Mouse (Mus musculus): ENCODE results near the gene Banp. TPM values are rescaled to one million over a fixed set of nuclear protein-coding genes. Genes with fewer than 3 reads are reported as not detected.

The Banp gene
- 50.7 and 53.0 TPM in 2 replicates for polyA plus RNA-seq (2015; fragmentation: Nextera tagmentation; extraction: Ambion mirVana)

DNA sequence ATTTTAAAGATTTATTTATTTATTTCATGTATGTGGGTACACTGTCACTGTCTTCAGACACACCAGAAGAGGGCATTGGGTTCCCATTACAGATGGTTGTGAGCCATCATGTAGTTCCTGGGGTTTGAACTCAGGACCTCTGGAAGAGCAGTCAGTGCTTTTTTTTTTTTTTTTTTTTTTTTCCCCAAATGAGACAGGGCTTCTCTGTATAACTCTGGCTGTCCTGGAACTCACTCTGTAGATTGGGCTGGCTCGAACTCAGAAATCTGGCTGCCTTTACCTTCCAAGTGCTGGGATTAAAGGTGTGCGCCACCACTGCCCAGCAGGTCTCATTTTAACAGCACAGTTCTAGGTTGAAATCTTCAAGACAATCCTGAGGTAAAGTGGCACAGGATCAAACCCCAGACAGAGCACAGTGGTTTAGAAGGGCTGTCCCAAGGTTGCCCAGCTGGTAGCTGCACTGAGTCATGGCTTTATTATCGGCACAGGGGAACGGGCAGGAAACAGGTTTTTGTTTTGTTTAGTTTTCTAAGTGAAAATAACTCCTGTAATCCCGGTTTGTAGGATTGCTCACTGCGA lies at the start of gene Banp:
Gene Banp (plus strand): TSS at position 529 of the 579 bp plus-strand sequence.
- peaks cover 3% of the 10 kb centered on the region; the same call in 1 of the 2 replicates for H3K36me3 ChIP-seq (ENCODE audit: control insufficient read depth, insufficient read depth, low read length)
- peaks cover 35% of the 10 kb centered on the region for H3K4me1 ChIP-seq (replicated peaks; ENCODE audit: control insufficient read depth, insufficient read depth, low read length)
- H3K4me3 ChIP-seq (ENCODE audit: low read length): peak within 1 kb of the TSS; percentile 86
- ATAC-seq (ENCODE audit: low read depth): no peak
- peak within 1 kb of the TSS; percentile 98 for H3K27ac ChIP-seq (ENCODE audit: low read length)
- H3K4me2 ChIP-seq (ENCODE audit: low read depth, low read length): peak within 1 kb of the TSS; percentile 83
- H3K9ac ChIP-seq (ENCODE audit: low read length): peak within 1 kb of the TSS; percentile 97
- 51% methylated on average over 6 of the region's 6 CpGs for WGBS
- no peaks in the 10 kb centered on the region for H3K9me3 ChIP-seq (ENCODE audit: control insufficient read depth, low read length)
- no peaks in the 10 kb centered on the region for H3K27me3 ChIP-seq (ENCODE audit: control insufficient read depth, insufficient read depth, low read depth, low read length)

DNA sequence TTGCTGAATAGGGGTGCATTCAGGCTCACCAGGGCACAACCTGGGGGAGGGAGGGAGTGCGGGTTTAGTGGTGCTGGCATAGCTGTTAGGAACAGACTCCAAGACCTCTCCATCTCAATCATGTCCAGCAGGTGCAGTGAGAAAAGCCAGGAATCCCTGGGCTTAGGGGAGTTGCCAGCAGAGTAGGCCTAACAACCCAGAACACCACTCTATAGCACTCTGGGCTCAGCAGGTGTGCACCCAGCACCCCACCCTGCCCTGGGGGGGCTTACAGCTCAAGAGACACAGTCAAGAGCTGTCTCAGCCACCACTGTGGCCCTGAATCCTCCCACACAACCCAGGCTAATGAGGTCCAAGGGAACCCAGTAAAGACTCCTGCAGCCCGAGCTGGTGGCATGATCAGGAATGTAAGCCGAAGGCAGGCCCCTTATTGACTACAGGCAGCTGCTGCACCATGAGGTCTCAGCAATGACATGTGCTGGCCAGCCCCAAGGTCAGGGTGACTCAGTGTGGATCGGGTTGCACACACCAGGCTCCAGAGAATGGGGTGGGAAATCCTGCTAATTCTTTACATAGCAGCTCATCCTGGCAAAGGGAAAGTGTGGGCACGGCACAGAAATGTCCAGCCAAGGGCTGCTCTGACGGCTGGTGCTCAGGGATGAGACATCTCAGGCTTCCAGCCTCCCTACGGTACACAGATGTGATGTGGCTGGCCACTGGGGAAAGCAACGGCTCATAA lies 47.9 kb upstream of the Banp start:
- WGBS: 49% methylated on average over 8 of the region's 8 CpGs
- H3K27me3 ChIP-seq (ENCODE audit: control insufficient read depth, insufficient read depth, low read depth, low read length): no peaks in the 10 kb centered on the region
- no peak overlapping the region for H3K9ac ChIP-seq (ENCODE audit: low read length)
- no peaks in the 10 kb centered on the region for H3K9me3 ChIP-seq (ENCODE audit: control insufficient read depth, low read length)
- H3K27ac ChIP-seq (ENCODE audit: low read length): no peak overlapping the region
- no peak overlapping the region for H3K4me3 ChIP-seq (ENCODE audit: low read length)
- ATAC-seq (ENCODE audit: low read depth): no peak
- H3K4me2 ChIP-seq (ENCODE audit: low read depth, low read length): no peak overlapping the region
- peaks cover 36% of the 10 kb centered on the region for H3K4me1 ChIP-seq (replicated peaks; ENCODE audit: control insufficient read depth, insufficient read depth, low read length)
- H3K36me3 ChIP-seq (ENCODE audit: control insufficient read depth, insufficient read depth, low read length): no peaks in the 10 kb centered on the region

DNA sequence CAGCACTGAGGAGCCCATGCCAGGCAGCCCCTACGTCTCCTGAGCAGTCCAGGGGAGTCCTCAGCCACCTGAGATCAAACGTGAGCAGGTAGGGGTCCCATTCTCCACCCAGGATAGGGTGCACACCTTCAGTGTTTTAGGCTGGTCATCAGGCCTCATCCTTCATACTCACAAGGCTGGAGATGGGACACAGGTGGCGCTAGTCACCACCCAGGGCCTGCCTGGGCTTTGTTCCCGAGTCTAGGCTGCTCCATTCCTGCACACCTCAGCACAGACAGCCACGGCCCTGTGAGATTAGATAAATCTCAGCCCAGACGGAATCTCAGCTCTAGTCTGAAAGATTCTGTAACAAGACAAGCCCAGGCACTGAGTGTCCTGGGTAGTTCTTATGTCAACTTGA lies 45.6 kb upstream of the Banp start:
- Histone ChIP-seq H3K4me2 (ENCODE audit: low read depth, low read length) (no peak overlapping the region), H3K27ac (ENCODE audit: low read length) (no peak overlapping the region), H3K4me3 (ENCODE audit: low read length) (no peak overlapping the region), H3K36me3 (ENCODE audit: control insufficient read depth, insufficient read depth, low read length) (no peaks in the 10 kb centered on the region), H3K9me3 (ENCODE audit: control insufficient read depth, low read length) (no peaks in the 10 kb centered on the region), H3K27me3 (ENCODE audit: control insufficient read depth, insufficient read depth, low read depth, low read length) (no peaks in the 10 kb centered on the region), H3K4me1 (replicated peaks; ENCODE audit: control insufficient read depth, insufficient read depth, low read length) (peaks cover 27% of the 10 kb centered on the region), H3K9ac (ENCODE audit: low read length) (no peak overlapping the region)
- 54% methylated on average over 6 of the region's 6 CpGs for WGBS
- no peak for ATAC-seq (ENCODE audit: low read depth)

- ATAC-seq (ENCODE audit: low read depth): no peak
- Histone ChIP-seq H3K4me3 (ENCODE audit: low read length) (no peak overlapping the region), H3K4me1 (replicated peaks; ENCODE audit: control insufficient read depth, insufficient read depth, low read length) (peaks cover 31% of the 10 kb centered on the region), H3K9me3 (ENCODE audit: control insufficient read depth, low read length) (no peaks in the 10 kb centered on the region), H3K27ac (ENCODE audit: low read length) (no peak overlapping the region), H3K4me2 (ENCODE audit: low read depth, low read length) (no peak overlapping the region), H3K36me3 (ENCODE audit: control insufficient read depth, insufficient read depth, low read length) (no peaks in the 10 kb centered on the region), H3K27me3 (ENCODE audit: control insufficient read depth, insufficient read depth, low read depth, low read length) (0 out of 2 replicates have a peak, but pooled peaks cover 3% of the 10 kb centered on the region), H3K9ac (ENCODE audit: low read length) (peak overlapping the region; percentile 22; the same call in 1 of the 2 replicates)
- WGBS: 80% methylated on average over 9 of the region's 9 CpGs
Measured at GRCm38 (mm10) chr8:121904999-121905398, 44.6 kb upstream of the Banp start.

- ATAC-seq (ENCODE audit: low read depth): no peak
- H3K27ac ChIP-seq (ENCODE audit: low read length): no peak overlapping the region
- WGBS: 37% methylated on average over 1 of the region's 1 CpGs
- peak overlapping the region; percentile 77 for H3K4me3 ChIP-seq (ENCODE audit: low read length)
- H3K4me2 ChIP-seq (ENCODE audit: low read depth, low read length): peak overlapping the region; percentile 94; the same call in 1 of the 2 replicates
- no peaks in the 10 kb centered on the region for H3K9me3 ChIP-seq (ENCODE audit: control insufficient read depth, low read length)
- 0 out of 2 replicates have a peak, but pooled peaks cover 3% of the 10 kb centered on the region for H3K27me3 ChIP-seq (ENCODE audit: control insufficient read depth, insufficient read depth, low read depth, low read length)
- H3K36me3 ChIP-seq (ENCODE audit: control insufficient read depth, insufficient read depth, low read length): no peaks in the 10 kb centered on the region
- peak overlapping the region; percentile 5; the same call in 1 of the 2 replicates for H3K9ac ChIP-seq (ENCODE audit: low read length)
- peaks cover 31% of the 10 kb centered on the region for H3K4me1 ChIP-seq (replicated peaks; ENCODE audit: control insufficient read depth, insufficient read depth, low read length)
Measured at GRCm38 (mm10) chr8:121905420-121905819, 44.1 kb upstream of the Banp start.

GRCm38 (mm10) chr8:121905864-121906263 lies 43.7 kb upstream of the Banp start:
- 0 out of 2 replicates have a peak, but pooled peaks cover 3% of the 10 kb centered on the region for H3K27me3 ChIP-seq (ENCODE audit: control insufficient read depth, insufficient read depth, low read depth, low read length)
- peaks cover 31% of the 10 kb centered on the region for H3K4me1 ChIP-seq (replicated peaks; ENCODE audit: control insufficient read depth, insufficient read depth, low read length)
- no peaks in the 10 kb centered on the region for H3K9me3 ChIP-seq (ENCODE audit: control insufficient read depth, low read length)
- 6% methylated on average over 5 of the region's 5 CpGs for WGBS
- peak overlapping the region; percentile 94 for H3K4me2 ChIP-seq (ENCODE audit: low read depth, low read length)
- peak overlapping the region; percentile 5; the same call in 1 of the 2 replicates for H3K9ac ChIP-seq (ENCODE audit: low read length)
- no peaks in the 10 kb centered on the region for H3K36me3 ChIP-seq (ENCODE audit: control insufficient read depth, insufficient read depth, low read length)
- H3K27ac ChIP-seq (ENCODE audit: low read length): no peak overlapping the region
- no peak for ATAC-seq (ENCODE audit: low read depth)
- peak overlapping the region; percentile 77 for H3K4me3 ChIP-seq (ENCODE audit: low read length)

DNA sequence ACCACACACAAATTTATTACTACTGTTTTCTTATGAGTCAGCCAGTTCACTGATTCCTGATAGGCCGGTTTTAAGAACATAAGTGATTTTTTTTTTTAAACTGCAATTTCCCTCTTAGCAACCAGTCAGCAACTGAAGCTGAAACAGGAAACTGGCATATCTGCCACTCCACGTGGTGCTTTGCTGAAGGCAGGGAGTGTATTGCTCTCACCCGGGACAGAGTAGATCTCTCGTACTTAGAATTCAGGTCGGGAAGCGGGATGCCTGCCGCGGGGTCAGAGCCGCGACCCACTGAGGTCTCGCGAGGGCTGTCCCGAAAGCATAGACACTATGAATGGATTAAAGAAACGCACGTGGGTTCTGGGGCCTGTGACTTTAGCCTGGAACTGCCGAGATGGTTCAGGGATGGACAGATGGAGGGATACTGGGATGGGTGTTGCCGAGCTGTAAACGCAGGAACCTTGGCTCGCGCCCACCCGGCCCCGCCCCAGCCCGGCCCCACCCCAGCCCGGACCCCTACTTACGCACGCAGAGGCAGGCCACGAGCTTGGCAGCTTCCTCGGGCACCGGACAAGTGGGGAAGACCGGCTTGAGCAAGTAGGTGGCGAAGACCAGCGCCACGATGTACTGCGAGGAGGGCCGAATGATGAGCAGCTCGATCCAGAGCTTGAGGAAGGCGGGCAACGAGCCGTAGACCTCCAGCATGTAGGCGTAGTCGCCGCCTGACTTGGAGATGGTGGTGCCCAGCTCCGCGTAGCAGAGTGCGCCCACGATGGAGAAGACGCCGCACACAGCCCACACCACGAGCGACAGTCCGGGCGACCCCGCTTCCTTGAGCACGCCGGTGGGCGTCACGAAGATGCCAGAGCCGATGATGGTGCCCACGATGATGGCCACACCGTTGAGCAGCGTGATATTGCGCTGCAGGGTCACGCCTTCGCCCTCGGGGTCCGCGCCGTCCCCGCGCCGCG lies 42.7 kb upstream of the Banp start:
- Histone ChIP-seq H3K9ac (ENCODE audit: low read length) (peak overlapping the region; percentile 67), H3K27ac (ENCODE audit: low read length) (no peak overlapping the region), H3K9me3 (ENCODE audit: control insufficient read depth, low read length) (no peaks in the 10 kb centered on the region), H3K4me2 (ENCODE audit: low read depth, low read length) (peak overlapping the region; percentile 94), H3K27me3 (ENCODE audit: control insufficient read depth, insufficient read depth, low read depth, low read length) (0 out of 2 replicates have a peak, but pooled peaks cover 3% of the 10 kb centered on the region), H3K4me1 (replicated peaks; ENCODE audit: control insufficient read depth, insufficient read depth, low read length) (peaks cover 31% of the 10 kb centered on the region), H3K4me3 (ENCODE audit: low read length) (peak overlapping the region; percentile 77), H3K36me3 (ENCODE audit: control insufficient read depth, insufficient read depth, low read length) (no peaks in the 10 kb centered on the region)
- under 1% methylated on average over 71 of the region's 72 CpGs for WGBS
- ATAC-seq (ENCODE audit: low read depth): peak; percentile 42

DNA sequence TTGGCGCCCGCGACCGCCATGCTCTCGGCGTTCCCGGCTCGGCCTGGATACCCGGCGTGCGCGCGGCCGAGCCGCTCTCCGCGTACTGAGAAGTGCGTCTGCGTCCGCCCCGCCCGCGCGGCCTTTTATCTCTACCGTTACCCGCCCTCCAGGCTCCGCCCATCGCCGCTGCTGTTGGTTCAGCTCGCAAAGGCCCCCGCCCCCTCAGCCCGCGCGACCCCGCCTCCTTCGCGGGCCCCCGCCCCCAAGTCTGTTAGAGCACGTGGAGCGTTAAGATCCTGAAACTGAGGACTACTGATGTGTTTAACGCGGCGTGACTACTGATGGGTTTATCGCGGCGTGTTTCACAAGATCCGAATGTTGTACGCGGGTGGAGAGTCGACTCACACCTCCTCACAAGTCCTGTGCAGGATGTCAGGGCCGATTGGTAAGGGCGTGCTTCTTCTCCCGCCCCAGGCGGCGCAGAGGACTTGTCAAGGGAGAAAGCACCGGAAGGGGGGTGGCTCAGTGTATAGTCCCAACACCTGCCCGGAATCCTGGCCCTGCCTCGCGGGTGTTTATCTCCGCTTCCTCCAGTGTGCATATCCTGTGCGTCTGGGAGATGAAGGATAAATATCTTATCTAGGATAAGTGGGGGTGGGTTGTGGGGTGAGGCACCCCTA lies 41.8 kb upstream of the Banp start, which contains the start of gene Slc7a5:
Gene Slc7a5 (minus strand): TSS at position 108 of the 662 bp plus-strand sequence.
- H3K9me3 ChIP-seq (ENCODE audit: control insufficient read depth, low read length): no peaks in the 10 kb centered on the region
- WGBS: under 1% methylated on average over 45 of the region's 61 CpGs
- no peaks in the 10 kb centered on the region for H3K36me3 ChIP-seq (ENCODE audit: control insufficient read depth, insufficient read depth, low read length)
- peak; percentile 94 for ATAC-seq (ENCODE audit: low read depth)
- peaks cover 31% of the 10 kb centered on the region for H3K4me1 ChIP-seq (replicated peaks; ENCODE audit: control insufficient read depth, insufficient read depth, low read length)
- peak within 1 kb of the TSS; percentile 94 for H3K4me2 ChIP-seq (ENCODE audit: low read depth, low read length)
- 0 out of 2 replicates have a peak, but pooled peaks cover 3% of the 10 kb centered on the region for H3K27me3 ChIP-seq (ENCODE audit: control insufficient read depth, insufficient read depth, low read depth, low read length)
- H3K4me3 ChIP-seq (ENCODE audit: low read length): peak within 1 kb of the TSS; percentile 77
- no peak within 1 kb of the TSS for H3K27ac ChIP-seq (ENCODE audit: low read length)
- H3K9ac ChIP-seq (ENCODE audit: low read length): peak within 1 kb of the TSS; percentile 67
